Mouse (Mus musculus) megakaryocyte, embryonic 14.5 days (primary cell): Measurements from ENCODE around the gene Col11a2. TPM values are rescaled to one million over a fixed set of nuclear protein-coding genes. Genes with fewer than 3 reads are reported as not detected.

ENCODE experiments used
- H3K27me3 ChIP-seq: replicated peaks from 2 replicates; pipeline ENCODE3; 2012; ENCODE audit warnings: inconsistent platforms
- H3K36me3 ChIP-seq: replicated peaks from 2 replicates; pipeline ENCODE3; 2012; ENCODE audit warnings: low read length, inconsistent platforms, mixed read lengths
- H3K4me1 ChIP-seq: 2 replicates; pipeline ENCODE4 v1.6.1; 2012; ENCODE audit warnings: inconsistent platforms
- H3K4me3 ChIP-seq: replicated peaks from 2 replicates; pipeline ENCODE3; 2012; ENCODE audit warnings: moderate library complexity, mild to moderate bottlenecking, inconsistent platforms
- H3K9me3 ChIP-seq: 2 replicates; pipeline ENCODE4 v1.6.1; 2012; ENCODE audit warnings: inconsistent platforms
- FLI1 ChIP-seq: IDR thresholded peaks from 2 replicates; pipeline ENCODE4 v1.6.1; 2012; ENCODE audit warnings: low read length, inconsistent platforms, mixed read lengths
- GATA1 ChIP-seq: IDR thresholded peaks from 3 replicates; pipeline ENCODE4 v1.6.1; 2012; ENCODE audit warnings: mixed read lengths, low read length, inconsistent platforms, borderline replicate concordance
- polyA plus RNA-seq: library from polyadenylated mRNA; stranded (reverse); fragments of >175 nt; gene quantifications from 2 replicates; pipeline ENCODE4 v1.2.3, GENCODE M21; 2012; ENCODE audit warnings: low replicate concordance; ENCODE audit not compliant: insufficient read depth

The Col11a2 gene
- polyA plus RNA-seq, 1 experiment = 19.6 TPM

- no peak overlapping the region for H3K4me3 ChIP-seq
- no peak for TF ChIP-seq FLI1
- TF ChIP-seq GATA1 = no peak
- H3K36me3 ChIP-seq = peaks cover 5% of the 10 kb centered on the region
- peaks cover 8% of the 10 kb centered on the region for H3K27me3 ChIP-seq
- H3K4me1 ChIP-seq = peaks cover 70% of the 10 kb centered on the region
- peaks cover 4% of the 10 kb centered on the region for H3K9me3 ChIP-seq
Measured at GRCm38 (mm10) chr17:34099531-34099930, 60.3 kb downstream of the Col11a2 start.

GRCm38 (mm10) chr17:34101185-34101584, 61.9 kb downstream of the Col11a2 start:
- Histone ChIP-seq H3K4me1 (peaks cover 57% of the 10 kb centered on the region), H3K27me3 (peaks cover 8% of the 10 kb centered on the region), H3K4me3 (peak overlapping the region; percentile 89), H3K36me3 (no peaks in the 10 kb centered on the region), H3K9me3 (0 out of 2 replicates have a peak, but pooled peaks cover 3% of the 10 kb centered on the region)
- no peak for TF ChIP-seq FLI1
- no peak for TF ChIP-seq GATA1

- peaks cover 57% of the 10 kb centered on the region for H3K4me1 ChIP-seq
- H3K36me3 ChIP-seq = no peaks in the 10 kb centered on the region
- H3K27me3 ChIP-seq = peaks cover 8% of the 10 kb centered on the region
- peak overlapping the region; percentile 89 for H3K4me3 ChIP-seq
- H3K9me3 ChIP-seq = 0 out of 2 replicates have a peak, but pooled peaks cover 3% of the 10 kb centered on the region
- no peak for TF ChIP-seq FLI1
- TF ChIP-seq GATA1 = no peak
Measured at GRCm38 (mm10) chr17:34101604-34102032, 62.4 kb downstream of the Col11a2 start.

- peak overlapping the region; percentile 35 for H3K4me3 ChIP-seq
- H3K9me3 ChIP-seq = 0 out of 2 replicates have a peak, but pooled peaks cover 3% of the 10 kb centered on the region
- TF ChIP-seq GATA1 (no peak), FLI1 (no peak)
Measured at GRCm38 (mm10) chr17:34102831-34103230, 63.6 kb downstream of the Col11a2 start.

GRCm38 (mm10) chr17:34104804-34105203, 65.6 kb downstream of the Col11a2 start:
- 0 out of 2 replicates have a peak, but pooled peaks cover 3% of the 10 kb centered on the region for H3K9me3 ChIP-seq
- H3K27me3 ChIP-seq = peaks cover 6% of the 10 kb centered on the region
- H3K4me3 ChIP-seq = no peak overlapping the region
- TF ChIP-seq GATA1 = no peak
- TF ChIP-seq FLI1 = no peak
- peaks cover 62% of the 10 kb centered on the region for H3K4me1 ChIP-seq
- peaks cover 10% of the 10 kb centered on the region for H3K36me3 ChIP-seq

More at GRCm38 (mm10) chr17:34102831-34103230, 63.6 kb downstream of the Col11a2 start:
- Histone ChIP-seq H3K27me3 (peaks cover 8% of the 10 kb centered on the region), H3K36me3 (no peaks in the 10 kb centered on the region), H3K4me1 (peaks cover 60% of the 10 kb centered on the region)

- TF ChIP-seq GATA1 (no peak), FLI1 (no peak)
- Histone ChIP-seq H3K4me3 (no peak overlapping the region), H3K9me3 (0 out of 2 replicates have a peak, but pooled peaks cover 3% of the 10 kb centered on the region)
Measured at GRCm38 (mm10) chr17:34106555-34106954, 67.3 kb downstream of the Col11a2 start.

GRCm38 (mm10) chr17:34107109-34107867, 68.1 kb downstream of the Col11a2 start:
- TF ChIP-seq GATA1 (no peak), FLI1 (no peak)
- peaks cover 48% of the 10 kb centered on the region for H3K4me1 ChIP-seq
- no peaks in the 10 kb centered on the region for H3K27me3 ChIP-seq
- H3K36me3 ChIP-seq = peaks cover 35% of the 10 kb centered on the region
- 0 out of 2 replicates have a peak, but pooled peaks cover 3% of the 10 kb centered on the region for H3K9me3 ChIP-seq
- H3K4me3 ChIP-seq = peak overlapping the region; percentile 0

More at GRCm38 (mm10) chr17:34106555-34106954, 67.3 kb downstream of the Col11a2 start:
- peaks cover 27% of the 10 kb centered on the region for H3K36me3 ChIP-seq
- H3K4me1 ChIP-seq = peaks cover 55% of the 10 kb centered on the region
- no peaks in the 10 kb centered on the region for H3K27me3 ChIP-seq

GRCm38 (mm10) chr17:34108460-34108859, 69.2 kb downstream of the Col11a2 start:
- no peak overlapping the region for H3K4me3 ChIP-seq
- H3K27me3 ChIP-seq = no peaks in the 10 kb centered on the region
- H3K36me3 ChIP-seq = peaks cover 46% of the 10 kb centered on the region
- peaks cover 48% of the 10 kb centered on the region for H3K4me1 ChIP-seq
- TF ChIP-seq FLI1 (no peak), GATA1 (no peak)
- 0 out of 2 replicates have a peak, but pooled peaks cover 3% of the 10 kb centered on the region for H3K9me3 ChIP-seq

- Histone ChIP-seq H3K9me3 (0 out of 2 replicates have a peak, but pooled peaks cover 3% of the 10 kb centered on the region), H3K4me1 (peaks cover 52% of the 10 kb centered on the region), H3K4me3 (no peak overlapping the region), H3K36me3 (peaks cover 54% of the 10 kb centered on the region), H3K27me3 (no peaks in the 10 kb centered on the region)
- TF ChIP-seq FLI1 = no peak
- TF ChIP-seq GATA1 = no peak
Measured at GRCm38 (mm10) chr17:34109038-34109805, 70.0 kb downstream of the Col11a2 start.
